32 mouse cellular contexts compared by ENCODE assay signal in genomic region chr16:38978546-38978945, GRCm38 (mm10).
"Had no signal": no experiment of that assay in that cellular context is flagged by ENCODE, and none has a peak within 500 bp of the region (broad histone marks: within the 10 kb centered on the region; RNA-seq: fewer than 3 reads in every experiment).

No protein-coding gene starts in this region.

- H3K27ac ChIP-seq: limb, embryonic 10.5 days; limb, embryonic 12.5 days; limb, embryonic 13.5 days; limb, embryonic 15.5 days; liver, embryonic 12.5 days; liver, embryonic 13.5 days; liver, embryonic 14.5 days; liver, embryonic 15.5 days; lung, embryonic 15.5 days; macrophage; midbrain, embryonic 10.5 days; midbrain, embryonic 12.5 days; midbrain, embryonic 13.5 days; midbrain, embryonic 15.5 days; neural tube, embryonic 12.5 days had no signal

- DNase-seq: left cerebral cortex, postnatal 4 days; liver; liver, embryonic 13.5 days; liver, postnatal 0 days; lung, adult 18-20 months; lung, adult 2 months; lung, embryonic 14.5 days; lung, postnatal 10 days; lung, postnatal 14 days; lung, postnatal 36 days; lung, postnatal 4 days; midbrain, embryonic 14.5 days had no signal

- ATAC-seq: liver, embryonic 12.5 days; liver, postnatal 0 days; lung, postnatal 0 days; midbrain, embryonic 13.5 days; midbrain, embryonic 15.5 days; midbrain, embryonic 16.5 days had no signal

- H3K9ac ChIP-seq: limb, embryonic 12.5 days; limb, embryonic 13.5 days; limb, embryonic 15.5 days; liver, embryonic 12.5 days; liver, embryonic 13.5 days; liver, embryonic 14.5 days; liver, embryonic 15.5 days; liver, postnatal 0 days; lung, embryonic 14.5 days; lung, embryonic 15.5 days; midbrain, embryonic 12.5 days; midbrain, embryonic 13.5 days; midbrain, embryonic 15.5 days; neural tube, embryonic 12.5 days had no signal

- H3K9me3 ChIP-seq: limb, embryonic 10.5 days; limb, embryonic 12.5 days; limb, embryonic 13.5 days; limb, embryonic 15.5 days; liver, embryonic 12.5 days; liver, embryonic 13.5 days; liver, embryonic 15.5 days; lung, embryonic 15.5 days; midbrain, embryonic 10.5 days; midbrain, embryonic 12.5 days; midbrain, embryonic 13.5 days; midbrain, embryonic 15.5 days; neural tube, embryonic 12.5 days had no signal

- H3K4me1 ChIP-seq: liver, embryonic 12.5 days; liver, embryonic 13.5 days; liver, embryonic 15.5 days; lung, embryonic 15.5 days; megakaryocyte, embryonic 14.5 days had no signal

- H3K27me3 ChIP-seq: limb, embryonic 12.5 days; limb, embryonic 13.5 days; limb, embryonic 15.5 days; liver, embryonic 12.5 days; liver, embryonic 13.5 days; liver, embryonic 15.5 days; lung, embryonic 15.5 days; megakaryocyte, embryonic 14.5 days; midbrain, embryonic 12.5 days; midbrain, embryonic 13.5 days; midbrain, embryonic 15.5 days; neural tube, embryonic 12.5 days had no signal

- H3K4me2 ChIP-seq: limb, embryonic 12.5 days; limb, embryonic 13.5 days; limb, embryonic 15.5 days; liver, embryonic 11.5 days; liver, embryonic 12.5 days; liver, embryonic 13.5 days; liver, embryonic 15.5 days; lung, embryonic 14.5 days; lung, embryonic 15.5 days; midbrain, embryonic 11.5 days; midbrain, embryonic 12.5 days; midbrain, embryonic 13.5 days; midbrain, embryonic 15.5 days; neural tube, embryonic 12.5 days had no signal

- H3K36me3 ChIP-seq: limb, embryonic 10.5 days; limb, embryonic 12.5 days; limb, embryonic 13.5 days; limb, embryonic 15.5 days; liver, embryonic 12.5 days; liver, embryonic 13.5 days; liver, embryonic 15.5 days; lung, embryonic 15.5 days; midbrain, embryonic 10.5 days; midbrain, embryonic 12.5 days; midbrain, embryonic 13.5 days; midbrain, embryonic 15.5 days; neural tube, embryonic 12.5 days had no signal

- H3K4me3 ChIP-seq: limb, embryonic 10.5 days; limb, embryonic 12.5 days; limb, embryonic 13.5 days; limb, embryonic 15.5 days; liver, embryonic 12.5 days; liver, embryonic 13.5 days; liver, embryonic 15.5 days; lung, embryonic 15.5 days; megakaryocyte, embryonic 14.5 days; midbrain, embryonic 10.5 days; midbrain, embryonic 12.5 days; midbrain, embryonic 13.5 days; midbrain, embryonic 15.5 days; myocyte; neural tube, embryonic 12.5 days had no signal
